In genomic region chr15:96602043-96602442, GRCm38 (mm10) we compare ENCODE assay signal across 15 mouse cellular contexts. TPM values are rescaled to one million over a fixed set of nuclear protein-coding genes. Genes with fewer than 3 reads are reported as not detected.
DNase-seq lines count a peak whose midpoint lies in the region; ATAC-seq and TF ChIP-seq lines count a peak whose summit lies in the region.
"Had no signal": no experiment of that assay in that cellular context is flagged by ENCODE, and none has a peak within 500 bp of the region (broad histone marks: within the 10 kb centered on the region; RNA-seq: fewer than 3 reads in every experiment).

No protein-coding gene starts in this region.

- H3K36me3 ChIP-seq in forebrain, embryonic 13.5 days (ENCODE audit: poor library complexity, severe bottlenecking), result peaks cover 44% of the 10 kb centered on the region
- H3K36me3 ChIP-seq in forebrain, embryonic 11.5 days (ENCODE audit: control insufficient read depth, insufficient read depth, low read length), result no peaks in the 10 kb centered on the region; the same call in 1 of the 2 replicates
- H3K36me3 ChIP-seq in hindbrain, embryonic 14.5 days (replicated peaks; ENCODE audit: control insufficient read depth, insufficient read depth), result peaks cover 40% of the 10 kb centered on the region
- H3K36me3 ChIP-seq in hindbrain, embryonic 11.5 days (ENCODE audit: control insufficient read depth, insufficient read depth, low read length), result no peaks in the 10 kb centered on the region
- H3K36me3 ChIP-seq in midbrain, postnatal 0 days (ENCODE audit: insufficient read depth, low read length), result no peaks in the 10 kb centered on the region
- H3K36me3 ChIP-seq in midbrain, embryonic 16.5 days (ENCODE audit: control insufficient read depth, insufficient read depth, low read length), result no peaks in the 10 kb centered on the region; the same call in 1 of the 2 replicates
- peaks cover 40% of the 10 kb centered on the region for H3K36me3 ChIP-seq in kidney, embryonic 15.5 days

- peaks cover 54% of the 10 kb centered on the region for H3K4me1 ChIP-seq in forebrain, embryonic 13.5 days
- H3K4me1 ChIP-seq in forebrain, embryonic 11.5 days (replicated peaks; ENCODE audit: control insufficient read depth, insufficient read depth, low read length), result no peaks in the 10 kb centered on the region; the same call in 1 of the 2 replicates
- H3K4me1 ChIP-seq in hindbrain, embryonic 14.5 days (replicated peaks; ENCODE audit: control insufficient read depth, insufficient read depth, low read length), result peaks cover 11% of the 10 kb centered on the region; the same call in 1 of the 2 replicates
- H3K4me1 ChIP-seq in hindbrain, embryonic 11.5 days (replicated peaks; ENCODE audit: control insufficient read depth, insufficient read depth, low read length), result 0 out of 2 replicates have a peak, but pooled peaks cover 4% of the 10 kb centered on the region
- no peaks in the 10 kb centered on the region for H3K4me1 ChIP-seq in midbrain, postnatal 0 days (ENCODE audit: insufficient read depth, low read length)
- H3K4me1 ChIP-seq in midbrain, embryonic 16.5 days (ENCODE audit: control insufficient read depth, insufficient read depth, low read length), result peaks cover 15% of the 10 kb centered on the region; the same call in 1 of the 2 replicates
- peaks cover 33% of the 10 kb centered on the region for H3K4me1 ChIP-seq in kidney, embryonic 15.5 days

- peak overlapping the region; percentile 18; the same call in 1 of the 2 replicates for H3K4me2 ChIP-seq in forebrain, embryonic 13.5 days
- no peak overlapping the region for H3K4me2 ChIP-seq in forebrain, embryonic 11.5 days (ENCODE audit: low read depth, low read length, severe bottlenecking)
- no peak overlapping the region for H3K4me2 ChIP-seq in hindbrain, embryonic 14.5 days (replicated peaks)
- H3K4me2 ChIP-seq in hindbrain, embryonic 11.5 days (replicated peaks; ENCODE audit: low read depth, low read length), result no peak overlapping the region
- no peak overlapping the region for H3K4me2 ChIP-seq in midbrain, postnatal 0 days (ENCODE audit: low read depth, low read length, poor library complexity, severe bottlenecking)
- H3K4me2 ChIP-seq in midbrain, embryonic 16.5 days (ENCODE audit: low read length), result no peak overlapping the region
- H3K4me2 ChIP-seq in kidney, embryonic 15.5 days, result no peak overlapping the region
- H3K4me2 ChIP-seq: neural tube, embryonic 12.5 days had no signal

- DNase-seq in forebrain, embryonic 11.5 days (ENCODE audit: low spot score), result no peak
- no peak for DNase-seq in hindbrain, embryonic 14.5 days (ENCODE audit: low spot score)
- no peak for DNase-seq in hindbrain, embryonic 11.5 days (ENCODE audit: low spot score)
- no peak for DNase-seq in midbrain, postnatal 0 days (ENCODE audit: low spot score)
- no peak for DNase-seq in layer of hippocampus, postnatal 36 days
- DNase-seq: cerebellum, adult 9-10 months; gastrocnemius, adult 2 months; kidney, adult 11 months; kidney, postnatal 25 days; retina, postnatal 1 day; thymus, postnatal 4 days had no signal

- no peak overlapping the region for H3K9ac ChIP-seq in forebrain, embryonic 13.5 days
- H3K9ac ChIP-seq in forebrain, embryonic 11.5 days (ENCODE audit: low read length), result no peak overlapping the region
- no peak overlapping the region for H3K9ac ChIP-seq in hindbrain, embryonic 14.5 days
- no peak overlapping the region for H3K9ac ChIP-seq in hindbrain, embryonic 11.5 days (ENCODE audit: low read depth, low read length)
- H3K9ac ChIP-seq in midbrain, postnatal 0 days (replicated peaks; ENCODE audit: low read length, poor library complexity, severe bottlenecking), result no peak overlapping the region
- H3K9ac ChIP-seq in midbrain, embryonic 16.5 days (ENCODE audit: low read depth, low read length), result no peak overlapping the region
- H3K9ac ChIP-seq in kidney, embryonic 15.5 days, result no peak overlapping the region
- H3K9ac ChIP-seq: neural tube, embryonic 12.5 days had no signal

- no peak overlapping the region for H3K4me3 ChIP-seq in forebrain, embryonic 13.5 days
- no peak overlapping the region for H3K4me3 ChIP-seq in forebrain, embryonic 11.5 days (ENCODE audit: low read depth, low read length)
- no peak overlapping the region for H3K4me3 ChIP-seq in hindbrain, embryonic 14.5 days (replicated peaks; ENCODE audit: low read length)
- no peak overlapping the region for H3K4me3 ChIP-seq in hindbrain, embryonic 11.5 days (ENCODE audit: low read depth, low read length)
- no peak overlapping the region for H3K4me3 ChIP-seq in midbrain, postnatal 0 days (ENCODE audit: low read depth, low read length)
- H3K4me3 ChIP-seq in midbrain, embryonic 16.5 days (ENCODE audit: low read depth, low read length), result no peak overlapping the region
- H3K4me3 ChIP-seq in kidney, embryonic 15.5 days (replicated peaks), result no peak overlapping the region
- H3K4me3 ChIP-seq: gastrocnemius, adult 2 months; neural tube, embryonic 12.5 days had no signal

- ATAC-seq in forebrain, embryonic 13.5 days, result no peak
- no peak for ATAC-seq in forebrain, embryonic 11.5 days (replicated peaks; ENCODE audit: low FRiP score)
- ATAC-seq in hindbrain, embryonic 14.5 days (ENCODE audit: low FRiP score), result no peak
- ATAC-seq in hindbrain, embryonic 11.5 days (ENCODE audit: low FRiP score), result no peak
- no peak for ATAC-seq in midbrain, postnatal 0 days (ENCODE audit: low FRiP score)
- no peak for ATAC-seq in midbrain, embryonic 16.5 days
- no peak for ATAC-seq in kidney, embryonic 15.5 days (replicated peaks; ENCODE audit: low FRiP score)

- peak overlapping the region; percentile 59 for H3K27ac ChIP-seq in forebrain, embryonic 13.5 days
- H3K27ac ChIP-seq in forebrain, embryonic 11.5 days (ENCODE audit: low read depth, low read length), result no peak overlapping the region
- 0 out of 2 replicates have a peak overlapping the region, but pooled peaks have one; percentile 27 for H3K27ac ChIP-seq in hindbrain, embryonic 14.5 days
- no peak overlapping the region for H3K27ac ChIP-seq in hindbrain, embryonic 11.5 days (ENCODE audit: low read depth, low read length)
- 0 out of 2 replicates have a peak overlapping the region, but pooled peaks have one; percentile 3 for H3K27ac ChIP-seq in midbrain, postnatal 0 days (ENCODE audit: low read depth, low read length)
- H3K27ac ChIP-seq in midbrain, embryonic 16.5 days (ENCODE audit: low read length), result no peak overlapping the region
- H3K27ac ChIP-seq in kidney, embryonic 15.5 days, result no peak overlapping the region
- H3K27ac ChIP-seq: gastrocnemius, adult 2 months; neural tube, embryonic 12.5 days had no signal

- no peak for TF ChIP-seq CTCF in midbrain, postnatal 0 days (IDR thresholded peaks at IDR 0.05)

- H3K9me3 ChIP-seq in forebrain, embryonic 13.5 days (replicated peaks), result no peaks in the 10 kb centered on the region
- H3K9me3 ChIP-seq in forebrain, embryonic 11.5 days (ENCODE audit: control insufficient read depth, low read length), result no peaks in the 10 kb centered on the region
- H3K9me3 ChIP-seq in hindbrain, embryonic 14.5 days (ENCODE audit: control insufficient read depth, low read length), result no peaks in the 10 kb centered on the region
- H3K9me3 ChIP-seq in hindbrain, embryonic 11.5 days (ENCODE audit: control insufficient read depth, low read length), result no peaks in the 10 kb centered on the region
- no peaks in the 10 kb centered on the region for H3K9me3 ChIP-seq in midbrain, postnatal 0 days (ENCODE audit: low read length)
- no peaks in the 10 kb centered on the region for H3K9me3 ChIP-seq in midbrain, embryonic 16.5 days (replicated peaks; ENCODE audit: control insufficient read depth, low read length, poor library complexity, severe bottlenecking)
- H3K9me3 ChIP-seq in kidney, embryonic 15.5 days (replicated peaks), result no peaks in the 10 kb centered on the region
- H3K9me3 ChIP-seq: neural tube, embryonic 12.5 days had no signal

- H3K27me3 ChIP-seq in forebrain, embryonic 13.5 days, result no peaks in the 10 kb centered on the region
- no peaks in the 10 kb centered on the region for H3K27me3 ChIP-seq in forebrain, embryonic 11.5 days (ENCODE audit: control insufficient read depth, insufficient read depth, low read length)
- no peaks in the 10 kb centered on the region for H3K27me3 ChIP-seq in hindbrain, embryonic 14.5 days (ENCODE audit: control insufficient read depth, insufficient read depth, low read length)
- no peaks in the 10 kb centered on the region for H3K27me3 ChIP-seq in hindbrain, embryonic 11.5 days (ENCODE audit: control insufficient read depth, insufficient read depth, low read length)
- H3K27me3 ChIP-seq in midbrain, postnatal 0 days (ENCODE audit: insufficient read depth, low read length), result no peaks in the 10 kb centered on the region
- no peaks in the 10 kb centered on the region for H3K27me3 ChIP-seq in midbrain, embryonic 16.5 days (ENCODE audit: control insufficient read depth, insufficient read depth, low read depth, low read length)
- H3K27me3 ChIP-seq in kidney, embryonic 15.5 days, result no peaks in the 10 kb centered on the region
- H3K27me3 ChIP-seq: neural tube, embryonic 12.5 days had no signal

- WGBS in forebrain, embryonic 13.5 days, result 64% methylated on average over 16 of the region's 16 CpGs
- 77% methylated on average over 16 of the region's 16 CpGs for WGBS in forebrain, embryonic 11.5 days
- 70% methylated on average over 16 of the region's 16 CpGs for WGBS in hindbrain, embryonic 14.5 days
- WGBS in hindbrain, embryonic 11.5 days, result 81% methylated on average over 16 of the region's 16 CpGs
- WGBS in midbrain, postnatal 0 days, result 66% methylated on average over 16 of the region's 16 CpGs
- 69% methylated on average over 16 of the region's 16 CpGs for WGBS in midbrain, embryonic 16.5 days
- 89% methylated on average over 16 of the region's 16 CpGs for WGBS in kidney, embryonic 15.5 days

RNA-seq across cellular contexts. Expression of gene Slc38a1, which starts 40.7 kb away (rescaled TPM):
- polyA plus RNA-seq in forebrain, embryonic 13.5 days (2015; fragmentation: Nextera tagmentation; extraction: Ambion mirVana), result 138 and 142 TPM in 2 replicates
- polyA plus RNA-seq in forebrain, embryonic 11.5 days (2014; fragmentation: Nextera tagmentation; extraction: Ambion mirVana), result 134 and 139 TPM in 2 replicates
- 133 and 144 TPM in 2 replicates for polyA plus RNA-seq in hindbrain, embryonic 14.5 days (2014; fragmentation: Nextera tagmentation; extraction: Ambion mirVana)
- 133 and 149 TPM in 2 replicates for polyA plus RNA-seq in hindbrain, embryonic 11.5 days (2014; fragmentation: Nextera tagmentation; extraction: Ambion mirVana)
- 75.2 and 90.4 TPM in 2 replicates for total RNA-seq in midbrain, postnatal 0 days (2014; rRNA removed)
- polyA plus RNA-seq in midbrain, postnatal 0 days (2015; fragmentation: Nextera tagmentation; extraction: Ambion mirVana), result 76.1 and 91.2 TPM in 2 replicates
- polyA plus RNA-seq in midbrain, embryonic 16.5 days (2015; fragmentation: Nextera tagmentation; extraction: Ambion mirVana), result 120 and 142 TPM in 2 replicates
- polyA plus RNA-seq in kidney, embryonic 15.5 days (2015; fragmentation: Nextera tagmentation; extraction: Ambion mirVana), result 69.9 and 74.8 TPM in 2 replicates
- 10 to 100 TPM; 78.3 to 79.3 TPM for total RNA-seq in layer of hippocampus, postnatal 36 days (2021)

Comparison
In these comparisons a context has a peak if more than half of its experiments do, and no peak if none do; other contexts are left out.
1. H3K27ac ChIP-seq: peak in forebrain, embryonic 13.5 days (single experiment), hindbrain, embryonic 14.5 days (single experiment) and midbrain, postnatal 0 days (single experiment); none in forebrain, embryonic 11.5 days (single experiment), hindbrain, embryonic 11.5 days (single experiment), midbrain, embryonic 16.5 days (single experiment) and kidney, embryonic 15.5 days (single experiment).